Mouse (Mus musculus): ENCODE results near the gene Cda. TPM values are rescaled to one million over a fixed set of nuclear protein-coding genes. Genes with fewer than 3 reads are reported as not detected.

Gene Cda
- total and polyA plus RNA-seq, 3 experiments, result 12.4 to 26.1 TPM; not detected in 1

DNA sequence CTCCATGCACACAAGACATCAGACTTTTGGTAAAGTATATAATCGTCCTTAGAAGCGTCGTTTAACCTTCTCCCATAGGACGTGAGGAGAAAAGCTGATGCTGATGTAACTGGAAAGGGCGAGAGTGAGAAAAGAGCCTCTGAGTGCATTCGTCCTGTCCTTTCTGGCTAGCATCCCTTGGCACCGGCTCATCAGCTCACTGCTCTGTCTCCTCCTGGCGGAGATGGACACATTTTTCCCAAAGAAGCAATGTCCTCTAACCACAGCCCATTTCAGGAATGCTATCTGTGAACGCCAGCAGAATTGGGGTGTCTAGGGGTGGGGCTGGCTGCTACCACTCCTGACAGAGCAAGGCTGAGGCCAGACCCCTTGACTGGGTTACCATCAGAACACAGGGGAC is 36.1 kb downstream of the Cda start:
- Histone ChIP-seq H3K27me3 (ENCODE audit: control insufficient read depth in 1 of 2, insufficient read depth in 2 of 2, low read length in 2 of 2) (no peaks in the 10 kb centered on the region; a peak in 1 of 4 replicates), H3K79me2 (ENCODE audit: control insufficient read depth, insufficient read depth, low read length, poor library complexity) (no peaks in the 10 kb centered on the region), H3K27ac (ENCODE audit: control insufficient read depth, low read depth, low read length) (no peak overlapping the region), H3K4me1 (ENCODE audit: control insufficient read depth in 1 of 2, insufficient read depth in 2 of 2, low read length in 2 of 2) (peaks cover 2 to 6% of the 10 kb centered on the region in 2 experiments; a peak in 3 of 4 replicates), H3K9me3 (replicated peaks; ENCODE audit: insufficient read depth, low read length) (no peaks in the 10 kb centered on the region), H3K4me3 (ENCODE audit: control insufficient read depth in 1 of 2, insufficient read depth in 1 of 2, low read depth in 2 of 2, low read length in 2 of 2) (no peak overlapping the region), H3K36me3 (ENCODE audit: control insufficient read depth in 1 of 2, insufficient read depth in 2 of 2, low read length in 2 of 2) (peaks cover 0 to 3% of the 10 kb centered on the region in 2 experiments; a peak in 2 of 4 replicates), H3K9ac (ENCODE audit: control insufficient read depth, low read depth, low read length, poor library complexity, severe bottlenecking) (no peak overlapping the region)
- TF ChIP-seq CHD2 (IDR thresholded peaks at IDR 0.05; ENCODE audit: low read length), result no peak
- no peak for TF ChIP-seq TCF12 (IDR thresholded peaks at IDR 0.05; ENCODE audit: low read depth, low read length)
- TF ChIP-seq EP300 (IDR thresholded peaks at IDR 0.05; ENCODE audit: low read depth in 1 of 2, low read length in 2 of 2), result no peak
- no peak for TF ChIP-seq SIN3A (IDR thresholded peaks at IDR 0.05; ENCODE audit: low read length)
- no peak for TF ChIP-seq MXI1 (IDR thresholded peaks at IDR 0.05; ENCODE audit: low read depth, low read length)
- no peak for TF ChIP-seq GATA1 (IDR thresholded peaks at IDR 0.05; ENCODE audit: low read depth, low read length)
- TF ChIP-seq RCOR1 (IDR thresholded peaks at IDR 0.05; ENCODE audit: low read depth, low read length), result no peak
- no peak for TF ChIP-seq MEF2A (IDR thresholded peaks at IDR 0.05; ENCODE audit: extremely low read depth, insufficient replicate concordance, low read depth, low read length, poor library complexity, severe bottlenecking)
- TF ChIP-seq ZKSCAN1 (IDR thresholded peaks at IDR 0.05; ENCODE audit: low read depth, low read length), result no peak
- TF ChIP-seq CHD1 (IDR thresholded peaks at IDR 0.05; ENCODE audit: low read depth, low read length), result no peak
- TF ChIP-seq POLR2AphosphoS2 (IDR thresholded peaks at IDR 0.05; ENCODE audit: low read length), result no peak
- TF ChIP-seq JUND (IDR thresholded peaks at IDR 0.05; ENCODE audit: low read depth, low read length), result no peak
- no peak for TF ChIP-seq NRF1 (IDR thresholded peaks at IDR 0.05; ENCODE audit: insufficient read depth, low read depth, low read length, poor library complexity, severe bottlenecking)
- no peak for TF ChIP-seq RAD21 (IDR thresholded peaks at IDR 0.05; ENCODE audit: low read depth, low read length)
- TF ChIP-seq ETS1 (IDR thresholded peaks at IDR 0.05; ENCODE audit: low read depth, low read length), result no peak
- no peak for TF ChIP-seq MAZ (IDR thresholded peaks at IDR 0.05; ENCODE audit: low read depth, low read length)
- TF ChIP-seq ELF1 (IDR thresholded peaks at IDR 0.05; ENCODE audit: low read depth, low read length), result no peak
- TF ChIP-seq TAL1 (IDR thresholded peaks at IDR 0.05; ENCODE audit: low read length), result no peak
- no peak for TF ChIP-seq TBP (IDR thresholded peaks at IDR 0.05; ENCODE audit: low read depth, low read length)
- DNase-seq (ENCODE audit: low read depth, low spot score), result no peak

GRCm38 (mm10) chr4:138330264-138330671 is 37.5 kb downstream of the Cda start:
- Histone ChIP-seq H3K27me3 (ENCODE audit: control insufficient read depth in 1 of 2, insufficient read depth in 2 of 2, low read length in 2 of 2) (no peaks in the 10 kb centered on the region; a peak in 1 of 4 replicates), H3K9ac (ENCODE audit: control insufficient read depth, low read depth, low read length, poor library complexity, severe bottlenecking) (no peak overlapping the region), H3K79me2 (ENCODE audit: control insufficient read depth, insufficient read depth, low read length, poor library complexity) (peaks cover 3% of the 10 kb centered on the region; the same call in 1 of the 2 replicates), H3K36me3 (ENCODE audit: control insufficient read depth in 1 of 2, insufficient read depth in 2 of 2, low read length in 2 of 2) (no peaks in the 10 kb centered on the region), H3K27ac (ENCODE audit: control insufficient read depth, low read depth, low read length) (no peak overlapping the region), H3K4me1 (ENCODE audit: control insufficient read depth in 1 of 2, insufficient read depth in 2 of 2, low read length in 2 of 2) (peaks cover 0 to 4% of the 10 kb centered on the region in 2 experiments; a peak in 1 of 4 replicates), H3K4me3 (ENCODE audit: control insufficient read depth in 1 of 2, insufficient read depth in 1 of 2, low read depth in 2 of 2, low read length in 2 of 2) (no peak overlapping the region), H3K9me3 (replicated peaks; ENCODE audit: insufficient read depth, low read length) (no peaks in the 10 kb centered on the region)
- DNase-seq (ENCODE audit: low read depth, low spot score), result no peak
- TF ChIP-seq NELFE (IDR thresholded peaks at IDR 0.05; ENCODE audit: low read depth, low read length) (no peak), MAFK (IDR thresholded peaks at IDR 0.05; ENCODE audit: borderline replicate concordance, low read depth, low read length) (no peak), TBP (IDR thresholded peaks at IDR 0.05; ENCODE audit: low read depth, low read length) (no peak), RCOR1 (IDR thresholded peaks at IDR 0.05; ENCODE audit: low read depth, low read length) (no peak), USF1 (IDR thresholded peaks at IDR 0.05; ENCODE audit: low read depth, low read length) (no peak), ZC3H11A (IDR thresholded peaks at IDR 0.05; ENCODE audit: low read depth, low read length) (no peak), MAZ (IDR thresholded peaks at IDR 0.05; ENCODE audit: low read depth, low read length) (no peak), RAD21 (IDR thresholded peaks at IDR 0.05; ENCODE audit: low read depth, low read length) (no peak), MYC (IDR thresholded peaks at IDR 0.05; ENCODE audit: low read depth, low read length) (no peak), ZKSCAN1 (IDR thresholded peaks at IDR 0.05; ENCODE audit: low read depth, low read length) (no peak)

All from MEL (cell line).